Mouse (Mus musculus): ENCODE results near the gene Rhbdd3. TPM values are rescaled to one million over a fixed set of nuclear protein-coding genes. Genes with fewer than 3 reads are reported as not detected.

The Rhbdd3 gene
- 18.3 and 19.0 TPM in 2 replicates for total RNA-seq (2021)
- long read RNA-seq, experiment 1, transcript Rhbdd3-202 (9 exons, 2,333 nt), result major isoform, 22 of 48 reads
- long read RNA-seq, experiment 1, partial matches to known transcripts, result 9 of 48 reads
- long read RNA-seq, experiment 1, other reads (novel, unspliced or antisense), result 12 of 48 reads
- long read RNA-seq, experiment 2, transcript Rhbdd3-202 (9 exons, 2,333 nt), result major isoform, 18 of 37 reads
- long read RNA-seq, experiment 2, partial matches to known transcripts, result 7 of 37 reads
- long read RNA-seq, experiment 2, other reads (novel, unspliced or antisense), result 10 of 37 reads

- DNase-seq, result peak; percentile 98
These were observed at the start of gene Rhbdd3, which contains the start of gene Ewsr1 for GRCm38 (mm10) chr11:5098736-5099542. Rhbdd3 (plus strand) TSS chr11:5098926. Ewsr1 (minus strand) TSS chr11:5099266.

DNA sequence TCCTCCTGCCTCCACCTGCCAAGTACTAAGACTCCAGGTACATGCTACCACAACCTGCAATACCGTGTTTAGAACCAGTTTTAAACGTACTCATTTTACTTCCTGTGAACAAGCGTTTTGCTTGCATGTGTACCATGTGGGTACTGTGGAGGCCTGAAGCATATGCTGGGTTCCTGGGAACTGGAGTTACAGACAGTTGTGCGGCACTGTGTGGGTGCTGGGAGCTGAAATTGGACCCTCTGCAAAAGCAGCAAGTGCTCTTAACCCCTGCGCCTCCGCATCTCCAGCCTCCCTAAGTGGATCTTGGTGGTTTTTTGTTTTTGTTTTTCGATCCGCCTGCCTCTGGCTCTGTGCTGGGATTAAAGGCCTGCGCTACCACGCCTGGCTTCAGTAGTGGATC lies 47.1 kb upstream of the Rhbdd3 start:
- DNase-seq, result no peak

- no peak for DNase-seq
These were observed 46.4 kb upstream of the Rhbdd3 start for GRCm38 (mm10) chr11:5052200-5052854.

GRCm38 (mm10) chr11:5054151-5054550 lies 44.6 kb upstream of the Rhbdd3 start:
- DNase-seq, result no peak

- no peak for DNase-seq
These were observed 43.9 kb upstream of the Rhbdd3 start for GRCm38 (mm10) chr11:5054874-5055273.

DNA sequence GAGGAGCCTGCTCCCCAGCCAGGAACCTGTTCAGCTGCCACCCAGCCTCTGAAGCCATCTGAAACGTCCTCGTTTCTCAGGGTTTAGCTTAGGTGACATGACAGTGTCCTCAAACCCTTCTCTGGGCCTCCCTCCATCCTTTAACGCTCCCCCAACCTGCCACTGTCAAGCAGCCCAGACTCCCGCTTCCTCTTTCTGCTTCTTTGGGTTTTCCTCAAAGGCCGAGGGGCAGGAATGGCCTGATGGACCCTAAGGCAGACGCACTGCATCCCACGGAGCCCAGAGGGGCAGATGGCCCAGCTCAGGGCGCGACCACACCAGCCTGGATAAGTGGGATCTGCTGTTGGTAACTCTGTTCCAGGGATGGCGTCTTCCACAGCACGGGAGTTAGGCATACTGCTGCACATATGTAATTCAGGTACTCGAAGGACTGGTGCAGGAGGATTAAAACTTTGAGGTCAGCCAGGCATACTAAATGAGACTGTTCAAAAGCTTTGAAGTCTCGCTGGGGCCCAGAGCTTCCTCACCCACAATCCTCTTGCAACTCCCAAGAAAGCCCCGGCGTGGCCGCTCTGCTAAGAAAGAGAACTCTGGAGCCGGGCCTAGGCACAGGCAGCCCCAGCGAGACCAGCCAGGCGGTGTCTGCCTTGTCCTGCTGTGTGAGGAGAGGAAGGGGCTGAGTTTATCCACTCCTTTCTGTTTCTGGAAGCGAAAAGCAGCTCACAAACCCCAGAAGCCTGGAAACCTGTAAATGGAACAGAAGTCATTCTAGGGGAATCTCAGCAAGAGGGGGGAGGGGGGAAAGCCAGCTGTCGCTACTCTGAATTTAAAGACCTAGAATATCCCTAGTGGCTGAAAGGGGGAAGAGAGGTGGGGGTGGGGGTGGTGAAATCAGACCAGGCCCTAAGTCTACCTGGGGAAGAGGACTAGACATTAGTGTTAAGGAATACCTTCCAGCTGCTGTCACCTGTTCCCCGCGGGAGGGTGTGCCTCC lies 42.5 kb upstream of the Rhbdd3 start:
- DNase-seq, result no peak

DNA sequence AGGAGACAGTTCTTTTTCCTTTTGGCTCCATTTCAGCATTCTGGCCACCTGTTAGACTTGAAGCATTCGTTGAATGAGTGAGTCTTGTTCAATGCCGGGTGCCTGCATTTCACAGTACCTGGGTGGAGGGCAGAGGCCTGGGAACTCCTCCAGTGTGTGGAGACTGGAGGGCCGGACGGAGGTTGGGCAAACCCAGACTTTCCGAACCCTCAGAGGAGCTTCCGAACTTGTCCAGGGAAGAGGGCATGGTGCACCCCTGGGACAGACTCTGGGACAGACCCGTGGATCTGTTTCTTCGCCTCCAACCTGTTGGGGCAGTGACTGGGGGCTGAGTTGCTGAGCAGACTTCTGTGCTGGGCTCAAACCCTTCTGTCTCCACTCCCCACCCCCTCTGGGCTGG lies 41.7 kb upstream of the Rhbdd3 start:
- no peak for DNase-seq

- no peak for DNase-seq
These were observed 41.2 kb upstream of the Rhbdd3 start for GRCm38 (mm10) chr11:5057541-5057855.

- peak; percentile 61 for DNase-seq
These were observed 40.7 kb upstream of the Rhbdd3 start, which contains the start of gene Rasl10a for GRCm38 (mm10) chr11:5057856-5058641. Rasl10a (plus strand) TSS chr11:5058128.

DNA sequence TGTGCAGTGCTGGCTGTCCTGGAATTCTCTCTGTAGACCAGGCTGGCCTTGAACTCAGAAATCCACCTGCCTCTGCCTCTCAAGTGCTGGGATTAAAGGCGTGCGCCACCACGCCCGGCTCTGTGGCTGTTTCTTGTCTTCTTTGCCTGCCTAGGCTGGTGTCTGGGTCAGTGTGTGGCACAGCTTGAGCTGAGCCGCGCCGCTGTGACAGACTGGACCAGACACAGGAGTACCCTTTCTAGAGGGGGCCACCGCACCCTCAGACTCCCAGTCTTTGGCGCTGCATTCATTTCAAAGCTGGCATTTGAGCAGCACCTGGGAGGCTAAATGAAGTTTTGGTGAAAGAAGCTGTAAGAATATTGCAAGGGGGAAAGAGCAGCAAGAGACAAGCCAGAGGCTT lies 39.9 kb upstream of the Rhbdd3 start:
- DNase-seq, result no peak

DNA sequence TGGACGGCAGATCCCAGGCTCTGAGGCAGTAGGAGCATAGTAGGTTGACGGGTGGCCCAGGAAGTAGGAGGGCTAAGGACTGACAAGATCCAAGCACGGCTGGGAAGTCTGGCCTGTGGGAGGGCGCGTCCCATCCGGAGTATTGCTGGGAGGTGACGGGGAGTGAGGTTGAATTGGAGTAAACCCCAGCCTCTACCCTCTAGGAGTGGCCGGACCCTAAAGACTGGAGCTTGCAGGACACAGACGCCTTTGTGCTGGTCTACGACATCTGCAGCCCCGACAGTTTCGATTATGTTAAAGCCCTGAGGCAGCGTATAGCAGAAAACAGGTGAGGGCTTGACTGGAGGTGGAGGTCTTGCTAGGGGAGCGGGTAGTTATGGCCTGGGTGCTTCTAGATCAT lies 39.5 kb upstream of the Rhbdd3 start:
- DNase-seq, result no peak

DNA sequence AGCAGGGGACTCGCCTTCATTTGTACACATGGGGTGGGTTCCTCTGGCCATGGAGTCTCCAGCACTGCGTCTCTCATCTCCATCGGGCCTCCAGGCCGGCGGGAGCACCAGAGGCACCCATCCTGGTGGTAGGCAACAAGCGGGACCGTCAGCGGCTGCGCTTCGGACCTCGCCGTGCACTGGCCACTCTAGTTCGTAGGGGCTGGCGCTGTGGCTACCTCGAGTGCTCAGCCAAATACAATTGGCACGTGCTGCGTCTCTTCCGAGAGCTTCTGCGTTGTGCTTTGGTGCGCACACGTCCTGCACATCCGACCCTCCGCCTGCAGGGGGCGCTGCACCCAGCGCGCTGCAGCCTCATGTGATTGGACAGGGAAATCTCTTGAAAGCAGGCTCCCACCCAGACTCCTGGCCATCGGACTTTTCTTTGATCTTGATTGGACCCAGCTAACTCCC lies 39.0 kb upstream of the Rhbdd3 start:
- DNase-seq, result peak; percentile 73

DNA sequence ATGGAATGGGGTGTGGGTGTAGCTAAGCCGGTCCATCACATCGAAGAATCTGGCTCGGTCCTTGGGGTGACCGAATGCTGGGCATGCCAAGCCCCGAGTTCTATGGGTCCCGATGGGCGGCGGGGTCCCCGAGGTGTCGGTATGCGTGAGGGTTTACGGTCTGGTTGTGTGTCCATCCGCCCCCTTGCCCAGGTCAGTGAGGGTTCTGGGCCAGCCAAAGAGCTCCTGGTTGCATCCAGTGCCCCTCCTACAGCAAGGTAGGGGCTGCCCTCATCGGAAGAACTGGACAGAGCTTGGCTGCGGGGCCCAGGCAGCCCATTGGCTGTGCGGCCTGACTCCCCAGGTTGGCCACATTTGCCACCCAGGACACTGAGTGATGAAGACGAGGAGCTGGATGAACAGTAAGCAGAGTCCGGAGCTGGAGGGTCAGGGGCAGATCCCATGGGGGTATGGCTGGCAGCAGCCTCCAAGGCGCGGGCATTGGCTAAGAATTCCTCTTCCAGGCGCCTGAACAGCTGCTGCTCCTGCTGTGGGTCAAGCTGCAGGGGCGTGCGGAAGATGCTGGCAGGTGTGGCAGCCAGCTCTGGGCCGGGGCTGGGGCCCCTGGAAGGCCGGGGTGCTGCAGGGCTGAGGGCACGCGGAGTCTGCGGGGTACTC lies 37.8 kb upstream of the Rhbdd3 start:
- no peak for DNase-seq

- peak; percentile 97 for DNase-seq
These were observed 37.1 kb upstream of the Rhbdd3 start for GRCm38 (mm10) chr11:5061413-5062139.

DNA sequence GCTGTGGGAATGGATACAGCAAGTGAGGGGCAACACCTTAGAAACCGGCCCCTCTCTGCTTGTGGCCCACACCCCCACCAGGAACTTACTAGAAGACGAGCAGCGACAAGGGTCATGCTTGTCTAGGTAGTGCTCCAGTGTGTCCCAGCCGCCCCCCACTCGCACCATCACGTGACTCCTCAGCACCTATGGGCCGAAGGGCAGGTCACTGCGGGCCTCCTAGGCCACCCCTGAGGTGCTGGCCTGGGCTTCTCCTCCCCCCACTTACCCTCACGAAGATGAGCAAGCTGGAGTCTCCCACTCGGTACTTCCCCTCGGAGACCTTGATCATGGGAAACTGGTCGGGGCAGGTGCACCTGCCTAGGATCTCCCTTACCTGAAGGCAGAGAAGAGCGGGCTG lies 36.4 kb upstream of the Rhbdd3 start:
- no peak for DNase-seq

- DNase-seq, result no peak
These were observed 35.7 kb upstream of the Rhbdd3 start for GRCm38 (mm10) chr11:5062860-5063505.

DNA sequence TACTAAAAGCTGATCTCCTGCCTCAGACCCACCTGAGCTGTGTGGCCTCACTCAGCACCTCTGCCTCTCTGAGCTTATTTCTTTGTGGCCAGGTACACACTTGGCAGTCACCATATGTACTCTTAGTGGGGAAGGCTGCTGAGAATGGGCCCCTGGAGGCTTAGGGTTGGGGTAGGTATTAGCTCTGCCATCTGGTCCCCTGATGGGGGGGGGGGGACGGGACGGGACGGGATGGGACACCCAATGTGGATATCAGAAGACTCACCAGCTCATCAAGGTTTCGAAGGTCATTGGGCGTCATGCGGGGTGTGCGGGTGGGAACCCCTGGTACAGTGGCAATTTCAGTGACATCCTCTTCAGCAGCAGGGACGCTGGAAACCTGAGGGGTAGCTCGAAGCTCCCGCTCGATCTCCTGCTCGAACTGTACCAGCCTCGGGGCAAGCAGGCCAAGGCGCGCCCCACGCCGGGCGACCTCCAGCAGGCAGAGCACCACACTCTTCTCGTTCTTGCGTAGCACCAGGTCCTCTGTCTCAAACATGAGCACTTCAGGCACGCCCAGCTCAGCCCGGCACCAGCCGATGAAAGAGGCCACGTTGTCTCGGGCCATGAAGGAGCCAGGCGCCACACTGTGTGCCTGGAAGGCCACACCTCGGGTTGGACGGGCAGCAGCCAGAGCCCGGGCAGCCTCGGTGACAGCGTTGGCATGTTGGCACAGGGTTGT lies 35.0 kb upstream of the Rhbdd3 start:
- peak; percentile 45 for DNase-seq

GRCm38 (mm10) chr11:5064282-5065055 lies 34.3 kb upstream of the Rhbdd3 start:
- no peak for DNase-seq

All from adrenal gland, postnatal 14 days (tissue).